Mouse (Mus musculus) thymus, adult 2 months (tissue): ENCODE results near the gene Card11.
A peak's percentile ranks its signal among the peaks of the same experiment; 100 is the strongest.

Experiments used
- CTCF ChIP-seq: fragments of 200-500 bp; IDR thresholded peaks from 2 replicates; pipeline ENCODE4 v1.5.1; 2012; ENCODE audit warnings: mild to moderate bottlenecking, control low read depth, low read length, moderate library complexity, borderline replicate concordance; ENCODE audit not compliant: control insufficient read depth, poor library complexity, insufficient read depth; ENCODE audit errors: extremely low read depth
- POLR2A ChIP-seq: fragments of 200-500 bp; IDR thresholded peaks from 2 replicates; pipeline ENCODE4 v1.6.1; 2012; ENCODE audit warnings: mild to moderate bottlenecking, low read length, control low read depth, moderate library complexity; ENCODE audit not compliant: control insufficient read depth, poor library complexity, insufficient read depth; ENCODE audit errors: extremely low read depth

- TF ChIP-seq CTCF (peak; percentile 71; the same call in 1 of the 2 replicates), POLR2A (no peak)
Observed at GRCm38 (mm10) chr5:140962945-140963344, 37.4 kb downstream of the Card11 start.
